Mouse (Mus musculus): ENCODE measurements at regions not wholly inside any gene's neighbourhood (a gene's known extent, or its start where the extent isn't known, plus 50 kb on each side); places are given as distances from the start of the nearest gene placed in this dataset.

GRCm38 (mm10) chr17:79798361-79798760 lies 83.5 kb upstream of the Cyp1b1 start:
- WGBS: 91% methylated on average over 6 of the region's 6 CpGs
- ATAC-seq: no peak
- Histone ChIP-seq H3K9me3 (no peaks in the 10 kb centered on the region), H3K4me3 (replicated peaks) (no peak overlapping the region), H3K9ac (replicated peaks) (no peak overlapping the region), H3K4me2 (replicated peaks) (no peak overlapping the region), H3K27me3 (no peaks in the 10 kb centered on the region), H3K4me1 (replicated peaks) (no peaks in the 10 kb centered on the region), H3K36me3 (no peaks in the 10 kb centered on the region), H3K27ac (no peak overlapping the region)

DNA sequence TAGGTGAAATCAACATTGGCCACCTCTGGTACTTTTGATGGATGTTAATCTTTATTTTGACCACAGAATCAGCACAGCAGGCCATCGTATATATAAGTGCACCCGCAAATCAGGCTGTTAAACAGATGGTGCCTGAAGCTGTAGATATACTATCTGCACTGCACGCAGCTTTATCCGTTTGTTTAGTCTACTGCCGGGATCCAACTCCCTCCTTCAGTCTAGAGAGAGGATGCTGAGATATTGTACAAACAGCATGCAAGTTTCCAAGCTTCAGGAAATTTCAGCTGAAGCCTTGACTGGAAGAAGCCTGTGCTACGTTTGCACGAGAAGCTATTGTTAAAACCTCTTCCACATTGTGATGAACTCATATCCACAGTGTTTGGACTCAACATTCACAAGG lies 75.3 kb upstream of the Cyp1b1 start:
- Histone ChIP-seq H3K27ac (no peak overlapping the region), H3K4me3 (replicated peaks) (no peak overlapping the region), H3K9ac (replicated peaks) (no peak overlapping the region), H3K27me3 (no peaks in the 10 kb centered on the region), H3K4me2 (replicated peaks) (no peak overlapping the region), H3K4me1 (replicated peaks) (no peaks in the 10 kb centered on the region), H3K36me3 (no peaks in the 10 kb centered on the region), H3K9me3 (no peaks in the 10 kb centered on the region)
- no peak for ATAC-seq
- 84% methylated on average over 7 of the region's 7 CpGs for WGBS

- H3K4me1 ChIP-seq (replicated peaks): no peaks in the 10 kb centered on the region
- H3K36me3 ChIP-seq: no peaks in the 10 kb centered on the region
- H3K9me3 ChIP-seq: no peaks in the 10 kb centered on the region
- no peaks in the 10 kb centered on the region for H3K27me3 ChIP-seq
- ATAC-seq: no peak
- no peak overlapping the region for H3K9ac ChIP-seq (replicated peaks)
- H3K27ac ChIP-seq: no peak overlapping the region
- no peak overlapping the region for H3K4me2 ChIP-seq (replicated peaks)
- 86% methylated on average over 2 of the region's 2 CpGs for WGBS
- H3K4me3 ChIP-seq (replicated peaks): no peak overlapping the region
These were observed 72.3 kb upstream of the Cyp1b1 start for GRCm38 (mm10) chr17:79787201-79787600.

- Histone ChIP-seq H3K4me1 (replicated peaks) (no peaks in the 10 kb centered on the region), H3K36me3 (no peaks in the 10 kb centered on the region), H3K27ac (no peak overlapping the region), H3K9me3 (no peaks in the 10 kb centered on the region), H3K27me3 (no peaks in the 10 kb centered on the region), H3K9ac (replicated peaks) (no peak overlapping the region), H3K4me3 (replicated peaks) (no peak overlapping the region), H3K4me2 (replicated peaks) (no peak overlapping the region)
- ATAC-seq: no peak
- WGBS: 91% methylated on average over 5 of the region's 5 CpGs
These were observed 71.8 kb upstream of the Cyp1b1 start for GRCm38 (mm10) chr17:79786691-79787090.

GRCm38 (mm10) chr17:79786270-79786669 lies 71.4 kb upstream of the Cyp1b1 start:
- no peaks in the 10 kb centered on the region for H3K4me1 ChIP-seq (replicated peaks)
- no peaks in the 10 kb centered on the region for H3K9me3 ChIP-seq
- H3K36me3 ChIP-seq: no peaks in the 10 kb centered on the region
- H3K9ac ChIP-seq (replicated peaks): no peak overlapping the region
- no peaks in the 10 kb centered on the region for H3K27me3 ChIP-seq
- no peak overlapping the region for H3K4me3 ChIP-seq (replicated peaks)
- 94% methylated on average over 5 of the region's 5 CpGs for WGBS
- no peak for ATAC-seq
- no peak overlapping the region for H3K27ac ChIP-seq
- H3K4me2 ChIP-seq (replicated peaks): no peak overlapping the region

GRCm38 (mm10) chr17:79784256-79784870 lies 69.5 kb upstream of the Cyp1b1 start:
- Histone ChIP-seq H3K4me1 (replicated peaks) (no peaks in the 10 kb centered on the region), H3K4me2 (replicated peaks) (no peak overlapping the region), H3K4me3 (replicated peaks) (no peak overlapping the region), H3K27ac (no peak overlapping the region), H3K27me3 (no peaks in the 10 kb centered on the region), H3K36me3 (no peaks in the 10 kb centered on the region), H3K9ac (replicated peaks) (no peak overlapping the region), H3K9me3 (peaks cover 5% of the 10 kb centered on the region)
- ATAC-seq: no peak
- 92% methylated on average over 6 of the region's 6 CpGs for WGBS

- H3K4me3 ChIP-seq (replicated peaks): no peak overlapping the region
- no peak overlapping the region for H3K27ac ChIP-seq
- no peaks in the 10 kb centered on the region for H3K27me3 ChIP-seq
- no peak overlapping the region for H3K9ac ChIP-seq (replicated peaks)
- WGBS: 88% methylated on average over 13 of the region's 13 CpGs
- H3K36me3 ChIP-seq: no peaks in the 10 kb centered on the region
- ATAC-seq: no peak
- H3K9me3 ChIP-seq: peaks cover 5% of the 10 kb centered on the region
- H3K4me1 ChIP-seq (replicated peaks): no peaks in the 10 kb centered on the region
- H3K4me2 ChIP-seq (replicated peaks): no peak overlapping the region
These were observed 67.1 kb upstream of the Cyp1b1 start for GRCm38 (mm10) chr17:79781733-79782663.

GRCm38 (mm10) chr17:79781262-79781661 lies 66.4 kb upstream of the Cyp1b1 start:
- ATAC-seq: no peak
- H3K9ac ChIP-seq (replicated peaks): no peak overlapping the region
- H3K27ac ChIP-seq: no peak overlapping the region
- peaks cover 5% of the 10 kb centered on the region for H3K9me3 ChIP-seq
- 95% methylated on average over 2 of the region's 2 CpGs for WGBS
- H3K4me2 ChIP-seq (replicated peaks): no peak overlapping the region
- H3K4me1 ChIP-seq (replicated peaks): no peaks in the 10 kb centered on the region
- no peaks in the 10 kb centered on the region for H3K36me3 ChIP-seq
- no peak overlapping the region for H3K4me3 ChIP-seq (replicated peaks)
- H3K27me3 ChIP-seq: no peaks in the 10 kb centered on the region

DNA sequence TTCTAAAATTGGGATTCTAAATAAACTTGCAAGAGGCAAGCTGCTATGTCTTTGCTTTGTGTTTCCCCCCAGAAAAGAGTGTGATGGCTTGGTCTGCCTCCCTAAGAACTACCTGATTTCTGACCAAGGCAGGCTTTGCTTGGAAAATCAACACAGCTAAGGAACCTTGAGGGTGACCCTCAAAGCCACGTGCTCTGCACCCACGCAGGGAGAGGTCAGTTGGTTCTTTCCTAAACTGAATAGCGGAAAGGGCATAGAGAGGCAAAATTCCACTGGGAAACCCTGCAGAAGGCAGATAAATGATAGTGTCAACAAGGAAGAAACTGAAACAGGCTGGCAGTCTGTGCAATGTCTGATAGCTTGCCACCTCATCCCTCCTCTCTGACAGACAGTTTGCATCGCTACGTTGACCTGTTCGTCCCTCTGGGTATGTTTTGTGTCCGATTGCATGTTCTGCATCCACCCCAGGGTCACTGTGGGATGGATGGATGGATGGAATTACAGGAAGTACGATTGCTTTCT lies 63.1 kb upstream of the Cyp1b1 start:
- no peak overlapping the region for H3K4me3 ChIP-seq (replicated peaks)
- H3K27me3 ChIP-seq: no peaks in the 10 kb centered on the region
- ATAC-seq: no peak
- no peaks in the 10 kb centered on the region for H3K4me1 ChIP-seq (replicated peaks)
- peaks cover 5% of the 10 kb centered on the region for H3K9me3 ChIP-seq
- H3K4me2 ChIP-seq (replicated peaks): no peak overlapping the region
- no peaks in the 10 kb centered on the region for H3K36me3 ChIP-seq
- no peak overlapping the region for H3K9ac ChIP-seq (replicated peaks)
- WGBS: 87% methylated on average over 8 of the region's 8 CpGs
- no peak overlapping the region for H3K27ac ChIP-seq

DNA sequence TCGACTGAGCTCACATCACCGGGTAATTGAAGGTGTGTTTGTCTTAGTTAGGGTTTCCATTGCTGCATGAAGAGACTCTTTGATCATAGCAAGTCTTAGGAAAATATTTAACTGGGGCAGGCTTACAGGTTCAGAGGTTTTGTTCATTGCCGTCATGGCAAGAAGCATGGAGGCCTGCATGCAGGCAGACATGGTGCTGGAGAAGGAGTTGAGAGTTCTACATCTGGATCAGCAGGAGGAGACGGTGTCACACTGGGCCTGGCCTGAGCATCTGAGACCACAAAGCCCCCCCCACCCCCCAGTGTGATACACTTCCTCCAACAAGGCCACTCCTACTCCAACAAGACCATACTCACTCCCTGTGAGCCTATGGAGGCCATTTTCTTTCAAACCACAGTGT lies 61.3 kb upstream of the Cyp1b1 start:
- 90% methylated on average over 4 of the region's 4 CpGs for WGBS
- H3K9me3 ChIP-seq: peaks cover 5% of the 10 kb centered on the region
- no peaks in the 10 kb centered on the region for H3K36me3 ChIP-seq
- no peak for ATAC-seq
- no peaks in the 10 kb centered on the region for H3K27me3 ChIP-seq
- H3K9ac ChIP-seq (replicated peaks): no peak overlapping the region
- H3K4me1 ChIP-seq (replicated peaks): peaks cover 6% of the 10 kb centered on the region
- H3K4me2 ChIP-seq (replicated peaks): no peak overlapping the region
- no peak overlapping the region for H3K4me3 ChIP-seq (replicated peaks)
- H3K27ac ChIP-seq: no peak overlapping the region

- WGBS: 71% methylated on average over 6 of the region's 6 CpGs
- Histone ChIP-seq H3K4me1 (replicated peaks) (peaks cover 6% of the 10 kb centered on the region), H3K4me2 (replicated peaks) (no peak overlapping the region), H3K27me3 (no peaks in the 10 kb centered on the region), H3K36me3 (no peaks in the 10 kb centered on the region), H3K4me3 (replicated peaks) (no peak overlapping the region), H3K27ac (no peak overlapping the region), H3K9ac (replicated peaks) (no peak overlapping the region), H3K9me3 (no peaks in the 10 kb centered on the region)
- no peak; the same call in 1 of the 2 replicates for ATAC-seq
These were observed 60.4 kb upstream of the Cyp1b1 start for GRCm38 (mm10) chr17:79775216-79775615.

DNA sequence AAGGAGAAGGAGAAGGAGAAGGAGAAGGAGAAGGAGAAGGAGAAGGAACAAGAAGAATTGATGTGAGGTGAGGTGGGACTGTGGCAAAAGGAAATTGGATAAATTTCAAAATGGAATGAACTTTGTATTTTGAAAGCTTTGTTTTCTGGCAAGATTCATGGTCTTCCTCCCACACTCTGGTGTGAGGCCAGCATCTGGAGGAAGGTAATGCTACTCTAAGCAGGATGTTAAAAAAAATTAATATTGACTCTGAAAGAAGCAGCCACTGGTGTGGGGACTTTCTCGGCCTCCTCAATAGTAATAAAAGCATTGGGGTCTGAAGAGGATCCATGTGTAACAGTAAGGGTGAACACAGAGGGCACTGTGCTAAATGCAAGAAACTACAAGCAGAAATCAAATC lies 59.4 kb upstream of the Cyp1b1 start:
- Histone ChIP-seq H3K27me3 (no peaks in the 10 kb centered on the region), H3K4me3 (replicated peaks) (no peak overlapping the region), H3K36me3 (no peaks in the 10 kb centered on the region), H3K9ac (replicated peaks) (no peak overlapping the region), H3K4me2 (replicated peaks) (no peak overlapping the region), H3K9me3 (no peaks in the 10 kb centered on the region), H3K4me1 (replicated peaks) (peaks cover 6% of the 10 kb centered on the region), H3K27ac (no peak overlapping the region)
- ATAC-seq: no peak
- WGBS: 87% methylated on average over 1 of the region's 1 CpGs
